ENCODE assay signal across 8 mouse cellular contexts in genomic region chr15:60823620-60823869, GRCm38 (mm10). TPM values are rescaled to one million over a fixed set of nuclear protein-coding genes. Genes with fewer than 3 reads are reported as not detected.
DNase-seq lines count a peak whose midpoint lies in the region; ATAC-seq and TF ChIP-seq lines count a peak whose summit lies in the region.

No protein-coding gene starts in this region.

- H3K9me3 ChIP-seq in forebrain, embryonic 15.5 days, result no peaks in the 10 kb centered on the region
- H3K9me3 ChIP-seq in intestine, embryonic 16.5 days (ENCODE audit: control insufficient read depth, low read length), result no peaks in the 10 kb centered on the region
- H3K9me3 ChIP-seq in midbrain, embryonic 12.5 days, result no peaks in the 10 kb centered on the region

- peak overlapping the region; percentile 91 for H3K27ac ChIP-seq in layer of hippocampus, adult 2 months
- peak overlapping the region; percentile 66; the same call in 1 of the 2 replicates for H3K27ac ChIP-seq in forebrain, embryonic 15.5 days (replicated peaks)
- peak overlapping the region; percentile 98 for H3K27ac ChIP-seq in intestine, embryonic 16.5 days (ENCODE audit: low read length)
- H3K27ac ChIP-seq in midbrain, embryonic 12.5 days (replicated peaks), result no peak overlapping the region

- no peaks in the 10 kb centered on the region for H3K27me3 ChIP-seq in forebrain, embryonic 15.5 days
- no peaks in the 10 kb centered on the region for H3K27me3 ChIP-seq in intestine, embryonic 16.5 days (replicated peaks; ENCODE audit: control insufficient read depth, insufficient read depth, low read length)
- peaks cover 17% of the 10 kb centered on the region for H3K27me3 ChIP-seq in midbrain, embryonic 12.5 days

- ATAC-seq in forebrain, embryonic 15.5 days (replicated peaks), result peak; percentile 8
- no peak; the same call in 1 of the 2 replicates for ATAC-seq in intestine, embryonic 16.5 days
- ATAC-seq in midbrain, embryonic 12.5 days (ENCODE audit: low FRiP score, low read depth), result no peak; the same call in 1 of the 2 replicates

- no peaks in the 10 kb centered on the region for H3K36me3 ChIP-seq in forebrain, embryonic 15.5 days
- H3K36me3 ChIP-seq in intestine, embryonic 16.5 days (ENCODE audit: control insufficient read depth, insufficient read depth, low read length), result no peaks in the 10 kb centered on the region
- H3K36me3 ChIP-seq in midbrain, embryonic 12.5 days, result no peaks in the 10 kb centered on the region

- no peak for DNase-seq in layer of hippocampus, adult 2 months (ENCODE audit: low spot score in 2 of 2)
- no peak for DNase-seq in layer of hippocampus, adult 9-10 months (ENCODE audit: low spot score)
- DNase-seq in T-cell, adult 2 months (ENCODE audit: low spot score), result peak; percentile 19
- DNase-seq in adrenal gland, postnatal 25 days, result no peak
- DNase-seq in cerebellum, adult 9-10 months, result no peak

- H3K9ac ChIP-seq in forebrain, embryonic 15.5 days (replicated peaks), result peak overlapping the region; percentile 59
- peak overlapping the region; percentile 89 for H3K9ac ChIP-seq in intestine, embryonic 16.5 days (ENCODE audit: low read depth, low read length)
- H3K9ac ChIP-seq in midbrain, embryonic 12.5 days (replicated peaks), result peak overlapping the region; percentile 67

- peak overlapping the region; percentile 95 for H3K4me3 ChIP-seq in layer of hippocampus, adult 2 months
- H3K4me3 ChIP-seq in forebrain, embryonic 15.5 days, result peak overlapping the region; percentile 55
- H3K4me3 ChIP-seq in intestine, embryonic 16.5 days (ENCODE audit: low read length), result peak overlapping the region; percentile 75
- peak overlapping the region; percentile 62 for H3K4me3 ChIP-seq in midbrain, embryonic 12.5 days

- WGBS in forebrain, embryonic 15.5 days, result under 1% methylated on average over 24 of the region's 24 CpGs
- under 1% methylated on average over 24 of the region's 24 CpGs for WGBS in intestine, embryonic 16.5 days
- WGBS in midbrain, embryonic 12.5 days, result under 1% methylated on average over 24 of the region's 24 CpGs

- H3K4me2 ChIP-seq in forebrain, embryonic 15.5 days (replicated peaks), result peak overlapping the region; percentile 98
- peak overlapping the region; percentile 92 for H3K4me2 ChIP-seq in intestine, embryonic 16.5 days (ENCODE audit: low read depth, low read length)
- H3K4me2 ChIP-seq in midbrain, embryonic 12.5 days (replicated peaks), result peak overlapping the region; percentile 85

- no peak for TF ChIP-seq CTCF in layer of hippocampus, adult 2 months (conservative IDR thresholded peaks at IDR 0.05)

- H3K4me1 ChIP-seq in forebrain, embryonic 15.5 days, result peaks cover 23% of the 10 kb centered on the region
- 0 out of 2 replicates have a peak, but pooled peaks cover 2% of the 10 kb centered on the region for H3K4me1 ChIP-seq in intestine, embryonic 16.5 days (ENCODE audit: control insufficient read depth, insufficient read depth, low read length)
- peaks cover 17% of the 10 kb centered on the region for H3K4me1 ChIP-seq in midbrain, embryonic 12.5 days

RNA-seq across cellular contexts. Expression of gene Fam84b, which starts 30.0 kb away (rescaled TPM):
- total RNA-seq in layer of hippocampus, adult 2 months (2021), result 10 to 100 TPM; 13.0 to 16.0 TPM
- 10.2 and 14.4 TPM in 2 replicates for polyA plus RNA-seq in forebrain, embryonic 15.5 days (2015; fragmentation: Nextera tagmentation; extraction: Ambion mirVana)
- polyA plus RNA-seq in intestine, embryonic 16.5 days (2015; fragmentation: Nextera tagmentation; extraction: Ambion mirVana), result 47.8 and 61.2 TPM in 2 replicates
- polyA plus RNA-seq in midbrain, embryonic 12.5 days (2016; fragmentation: Nextera tagmentation; extraction: Ambion mirVana), result 8.2 and 9.5 TPM in 2 replicates
- total RNA-seq in adrenal gland, postnatal 25 days (2021), result 17.2 and 17.6 TPM in 2 replicates
